ENCODE assay signal across 8 mouse cellular contexts in the genomic region with DNA sequence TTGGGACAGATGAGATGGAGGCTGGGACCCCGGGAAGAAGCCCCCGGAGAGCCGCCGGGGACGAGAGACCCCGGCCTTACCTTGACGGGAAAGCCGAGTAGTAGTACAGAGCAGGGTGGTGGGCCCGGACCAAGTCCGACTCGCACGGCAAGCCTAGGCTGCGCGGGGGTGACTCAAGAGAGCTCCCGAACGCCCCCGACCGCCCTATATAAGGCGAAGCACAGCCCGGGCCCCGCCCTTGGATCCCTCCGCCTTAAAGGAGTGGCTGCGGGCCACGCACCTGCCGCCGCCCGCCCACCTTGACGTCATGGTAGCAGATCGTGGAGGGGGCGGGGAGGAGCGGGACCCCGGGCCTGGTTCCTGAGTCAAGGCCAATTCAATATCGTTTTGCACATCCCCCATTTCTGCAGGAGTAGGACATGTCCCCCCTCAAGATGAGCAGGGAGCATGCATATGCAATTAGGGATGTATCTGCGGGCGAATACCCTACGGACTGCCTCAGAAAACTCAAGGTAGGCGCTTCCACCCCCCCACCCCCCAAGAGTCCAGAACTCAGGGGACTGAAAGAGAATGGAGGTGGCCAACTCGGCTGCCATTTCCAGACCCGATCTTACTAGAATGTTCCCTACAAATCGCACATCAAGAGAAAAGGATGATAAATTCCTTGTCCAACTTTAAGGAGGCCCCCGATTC. TPM values are rescaled to one million over a fixed set of nuclear protein-coding genes. Genes with fewer than 3 reads are reported as not detected.
A peak's percentile ranks its signal among the peaks of the same experiment; 100 is the strongest.
DNase-seq lines count a peak whose midpoint lies in the region; ATAC-seq lines count a peak whose summit lies in the region.

Hsp90ab1 (minus strand) TSS at position 185 of the 693 bp plus-strand sequence.

- no peaks in the 10 kb centered on the region for H3K9me3 ChIP-seq in megakaryocyte, embryonic 14.5 days

- DNase-seq in ZHBTc4 (ENCODE audit: low read depth, low spot score), result peak; percentile 98
- DNase-seq in gastrocnemius, adult 8-10 months (ENCODE audit: low spot score in 2 of 2), result peak; percentile 98 to 99
- peak; percentile 80 for DNase-seq in hindlimb bud, embryonic 11.5 days (ENCODE audit: extremely low spot score, low read depth, low spot score)
- peak; percentile 98 to 99 for DNase-seq in left cerebral cortex, adult 8-10 months (ENCODE audit: low spot score in 2 of 2)
- peak; percentile 99 for DNase-seq in right cerebral cortex, postnatal 10 days (ENCODE audit: low spot score in 2 of 2)
- DNase-seq in urinary bladder, postnatal 25 days (ENCODE audit: low spot score), result peak; percentile 100

- H3K4me1 ChIP-seq in megakaryocyte, embryonic 14.5 days, result peaks cover 41% of the 10 kb centered on the region

- peak; percentile 65 for ATAC-seq in common myeloid progenitor, adult 5-6 weeks (replicated peaks; ENCODE audit: low read depth, poor library complexity, severe bottlenecking)

- peak within 1 kb of the TSS; percentile 98 for H3K4me3 ChIP-seq in megakaryocyte, embryonic 14.5 days (replicated peaks)

- H3K27me3 ChIP-seq in megakaryocyte, embryonic 14.5 days (replicated peaks), result no peaks in the 10 kb centered on the region

- peaks cover 37% of the 10 kb centered on the region for H3K36me3 ChIP-seq in megakaryocyte, embryonic 14.5 days (replicated peaks; ENCODE audit: low read length)

RNA-seq across cellular contexts. Expression of gene Hsp90ab1, which starts in this region (rescaled TPM):
- 2,806 and 3,169 TPM in 2 replicates for total RNA-seq in common myeloid progenitor, adult 5-6 weeks (2017)
- total RNA-seq in gastrocnemius, adult 8-10 months (2022), result 1,000 to 10,000 TPM; 1,140 to 1,362 (median 1,203) TPM
- 1,000 to 10,000 TPM; 1,476 to 1,616 (median 1,547) TPM for total RNA-seq in left cerebral cortex, adult 8-10 months (2022)
- 292 and 435 TPM in 2 replicates for polyA plus RNA-seq in megakaryocyte, embryonic 14.5 days (2012; ENCODE audit: insufficient read depth, low replicate concordance)

Comparison
In these comparisons a context has a peak if more than half of its experiments do, and no peak if none do; other contexts are left out.
1. Peak in every context shown above with its lines: DNase-seq, ATAC-seq and H3K4me3 ChIP-seq.